In genomic region chr6:86148518-86148917, GRCm38 (mm10) we compare ENCODE assay signal across 13 mouse cellular contexts.
"Had no signal": no experiment of that assay in that cellular context is flagged by ENCODE, and none has a peak within 500 bp of the region (broad histone marks: within the 10 kb centered on the region; RNA-seq: fewer than 3 reads in every experiment).

No protein-coding gene starts in this region.

- H3K27me3 ChIP-seq: limb, embryonic 13.5 days; neural tube, embryonic 12.5 days had no signal

- H3K9me3 ChIP-seq: midbrain, embryonic 10.5 days; neural tube, embryonic 12.5 days had no signal

- H3K27ac ChIP-seq: limb, embryonic 13.5 days; liver, embryonic 14.5 days; midbrain, embryonic 10.5 days; neural tube, embryonic 12.5 days had no signal

- H3K9ac ChIP-seq: limb, embryonic 13.5 days; liver, embryonic 14.5 days; neural tube, embryonic 12.5 days had no signal

- H3K36me3 ChIP-seq: limb, embryonic 13.5 days; midbrain, embryonic 10.5 days; neural tube, embryonic 12.5 days had no signal

- H3K4me2 ChIP-seq: limb, embryonic 13.5 days; neural tube, embryonic 12.5 days had no signal

- DNase-seq: kidney, postnatal 36 days; layer of hippocampus, adult 9-11 months; layer of hippocampus, postnatal 36 days; left cerebral cortex, postnatal 4 days; lung, adult 18-20 months; midbrain, embryonic 14.5 days; thymus, adult 2 months; thymus, postnatal 36 days had no signal

- H3K4me1 ChIP-seq: midbrain, embryonic 10.5 days; neural tube, embryonic 12.5 days had no signal

- H3K4me3 ChIP-seq: limb, embryonic 13.5 days; midbrain, embryonic 10.5 days; myocyte; neural tube, embryonic 12.5 days had no signal
